Mouse (Mus musculus) spleen, adult 2 months (tissue): ENCODE measurements around the gene Ripply3. TPM values are rescaled to one million over a fixed set of nuclear protein-coding genes. Genes with fewer than 3 reads are reported as not detected.

Experiments
- DNase-seq, 2 experiments: peaks; one replicate each; pipeline versions ENCODE4 v3.0.0 to v3.0.0-alpha.2; 2012 to 2021; ENCODE audit warnings: low spot score in 2 of 2, low read depth in 1 of 2
- H3K27ac ChIP-seq: fragments of 200-500 bp; 2 replicates; pipeline ENCODE4 v1.5.1; 2012; ENCODE audit warnings: low read length, inconsistent platforms; ENCODE audit not compliant: insufficient read depth
- H3K27me3 ChIP-seq: fragments of 200-500 bp; 2 replicates; pipeline ENCODE4 v1.6.1; 2012; ENCODE audit warnings: mild to moderate bottlenecking, moderate library complexity, low read length, inconsistent platforms; ENCODE audit not compliant: control insufficient read depth, insufficient read depth
- H3K36me3 ChIP-seq: fragments of 200-500 bp; 2 replicates; pipeline ENCODE4 v1.6.1; 2012; ENCODE audit warnings: mild to moderate bottlenecking, low read length, inconsistent platforms; ENCODE audit not compliant: control insufficient read depth, insufficient read depth
- H3K4me1 ChIP-seq: fragments of 200-500 bp; 2 replicates; pipeline ENCODE4 v1.6.1; 2011; ENCODE audit warnings: inconsistent platforms; ENCODE audit not compliant: control insufficient read depth, insufficient read depth, insufficient read length
- H3K4me3 ChIP-seq: fragments of 200-500 bp; 2 replicates; pipeline ENCODE4 v1.5.1; 2011; ENCODE audit warnings: mild to moderate bottlenecking, inconsistent platforms; ENCODE audit not compliant: insufficient read depth, insufficient read length; ENCODE audit errors: extremely low read depth
- CTCF ChIP-seq: fragments of 200-500 bp; IDR thresholded peaks from 2 replicates; pipeline ENCODE4 v1.5.1; 2011; ENCODE audit warnings: mild to moderate bottlenecking, inconsistent platforms; ENCODE audit not compliant: insufficient read depth, insufficient read length, insufficient replicate concordance; ENCODE audit errors: extremely low read depth
- POLR2A ChIP-seq: fragments of 200-500 bp; IDR thresholded peaks from 2 replicates; pipeline ENCODE4 v1.6.1; 2011; ENCODE audit warnings: low read depth, low read length, inconsistent platforms
- WGBS: fragments of 180-500 bp; shearing (Covaris S2); methylation state at CpG from one replicate; pipeline ENCODE4 v1.1.7; 2018; 5-methylcytosine and 5-hydroxymethylcytosine counted together
- polyA plus RNA-seq: library from polyadenylated mRNA; depleted of rRNA; stranded (reverse); fragments of >200 nt; gene quantifications from 2 replicates; pipeline ENCODE4 v1.2.3, GENCODE M21; 2012; rRNA removed

Ripply3 gene
- polyA plus RNA-seq: 0.71 and 0.89 TPM in 2 replicates

- H3K4me3 ChIP-seq: peak within 1 kb of the TSS; percentile 49
- no peak within 1 kb of the TSS; the same call in 1 of the 2 replicates for H3K27ac ChIP-seq
- 3% methylated on average over 63 of the region's 63 CpGs for WGBS
- no peak for DNase-seq
- no peak for TF ChIP-seq CTCF
- TF ChIP-seq POLR2A: no peak
- no peaks in the 10 kb centered on the region for H3K36me3 ChIP-seq
- H3K4me1 ChIP-seq: peaks cover 4% of the 10 kb centered on the region; the same call in 1 of the 2 replicates
- H3K27me3 ChIP-seq: peaks cover 10% of the 10 kb centered on the region
These were observed at the start of gene Ripply3 for GRCm38 (mm10) chr16:94327781-94328711. TSS of gene Ripply3 (plus strand) at chr16:94328420.

- Histone ChIP-seq H3K4me3 (no peak overlapping the region), H3K27ac (no peak overlapping the region), H3K36me3 (peaks cover 1% of the 10 kb centered on the region; the same call in 1 of the 2 replicates), H3K4me1 (no peaks in the 10 kb centered on the region), H3K27me3 (no peaks in the 10 kb centered on the region)
- no peak for DNase-seq
- TF ChIP-seq CTCF: no peak
- TF ChIP-seq POLR2A: no peak
- 76% methylated on average over 3 of the region's 3 CpGs for WGBS
These were observed 44.2 kb upstream of the Ripply3 start for GRCm38 (mm10) chr16:94283972-94284371.

- DNase-seq: no peak
- 83% methylated on average over 9 of the region's 9 CpGs for WGBS
- Histone ChIP-seq H3K4me1 (peaks cover 6% of the 10 kb centered on the region; the same call in 1 of the 2 replicates), H3K27me3 (no peaks in the 10 kb centered on the region), H3K36me3 (no peaks in the 10 kb centered on the region), H3K27ac (no peak overlapping the region), H3K4me3 (no peak overlapping the region)
- TF ChIP-seq POLR2A: no peak
- TF ChIP-seq CTCF: no peak
These were observed 40.4 kb upstream of the Ripply3 start for GRCm38 (mm10) chr16:94287826-94288225.

GRCm38 (mm10) chr16:94289138-94290072 lies 38.8 kb upstream of the Ripply3 start:
- DNase-seq: no peak
- Histone ChIP-seq H3K36me3 (no peaks in the 10 kb centered on the region), H3K27me3 (no peaks in the 10 kb centered on the region), H3K4me1 (peaks cover 6% of the 10 kb centered on the region; the same call in 1 of the 2 replicates), H3K4me3 (peak overlapping the region; percentile 87), H3K27ac (peak overlapping the region; percentile 23; the same call in 1 of the 2 replicates)
- TF ChIP-seq CTCF: no peak
- no peak for TF ChIP-seq POLR2A
- 14% methylated on average over 39 of the region's 39 CpGs for WGBS

- Histone ChIP-seq H3K27me3 (no peaks in the 10 kb centered on the region), H3K36me3 (no peaks in the 10 kb centered on the region), H3K4me1 (peaks cover 6% of the 10 kb centered on the region; the same call in 1 of the 2 replicates), H3K4me3 (peak overlapping the region; percentile 87), H3K27ac (peak overlapping the region; percentile 23; the same call in 1 of the 2 replicates)
- 5% methylated on average over 52 of the region's 52 CpGs for WGBS
- peak; percentile 44 to 82 for DNase-seq
- TF ChIP-seq POLR2A: peak; percentile 33; the same call in 1 of the 2 replicates
- TF ChIP-seq CTCF: no peak
These were observed 37.9 kb upstream of the Ripply3 start for GRCm38 (mm10) chr16:94290073-94290999.

- DNase-seq: no peak
- TF ChIP-seq POLR2A: no peak
- no peak for TF ChIP-seq CTCF
- Histone ChIP-seq H3K4me1 (peaks cover 6% of the 10 kb centered on the region; the same call in 1 of the 2 replicates), H3K4me3 (no peak overlapping the region), H3K27me3 (no peaks in the 10 kb centered on the region), H3K36me3 (no peaks in the 10 kb centered on the region), H3K27ac (no peak overlapping the region)
- WGBS: 84% methylated on average over 4 of the region's 4 CpGs
These were observed 37.1 kb upstream of the Ripply3 start for GRCm38 (mm10) chr16:94291141-94291540.
